ENCODE assay signal across 28 mouse cellular contexts in the genomic region with DNA sequence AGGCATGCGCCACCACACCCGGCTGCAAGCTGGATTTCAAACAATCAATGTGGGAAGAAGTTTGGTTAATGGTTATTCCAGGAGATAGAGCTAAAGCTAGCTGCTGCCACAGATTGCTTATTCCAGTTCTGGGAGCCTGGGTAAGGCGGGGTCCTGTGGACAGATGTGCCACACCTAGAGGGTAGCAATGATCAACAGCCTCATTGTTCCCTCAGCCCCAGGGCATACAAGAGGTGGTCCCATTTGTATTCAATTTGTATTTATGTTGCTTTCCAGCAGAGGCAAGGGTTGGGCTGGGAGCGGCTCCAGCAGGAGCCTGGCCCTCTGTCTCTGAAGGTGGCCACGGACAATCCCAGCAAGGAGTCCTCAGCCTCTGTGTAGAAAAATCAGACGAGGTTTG. TPM values are rescaled to one million over a fixed set of nuclear protein-coding genes. Genes with fewer than 3 reads are reported as not detected.
DNase-seq lines count a peak whose midpoint lies in the region; ATAC-seq lines count a peak whose summit lies in the region.
"Had no signal": no experiment of that assay in that cellular context is flagged by ENCODE, and none has a peak within 500 bp of the region (broad histone marks: within the 10 kb centered on the region; RNA-seq: fewer than 3 reads in every experiment).

No protein-coding gene starts in this region.

- ATAC-seq in frontal cortex, adult (ENCODE audit: low TSS enrichment) = no peak
- ATAC-seq: forebrain, embryonic 14.5 days; inflammation-experienced regulatory T-cells, adult 6 months had no signal

- DNase-seq in cerebellum, postnatal 25 days = peak; percentile 0 to 2
- DNase-seq in cerebellum, adult 9-10 months = no peak
- DNase-seq in lung, postnatal 10 days = peak; percentile 0
- no peak for DNase-seq in lung, postnatal 36 days
- peak; percentile 1 for DNase-seq in urinary bladder, postnatal 14 days (ENCODE audit: low spot score)
- no peak for DNase-seq in urinary bladder, adult 2 months (ENCODE audit: low spot score)
- DNase-seq in ZHBTc4 (ENCODE audit: low read depth, low spot score) = peak; percentile 94
- DNase-seq: adrenal gland, postnatal 14 days; cerebellum, adult 11 months; cerebellum, postnatal 14 days; gastrocnemius, adult 2 months; kidney, adult 11 months; kidney, postnatal 14 days; layer of hippocampus, adult 9-11 months; liver; lung, embryonic 14.5 days; right cerebral cortex, adult 18-20 months had no signal

RNA-seq across cellular contexts. Expression of gene Gm10134, which starts 0.4 kb away (rescaled TPM):
- 0.55 and 1.6 TPM in 2 replicates for polyA plus RNA-seq in urinary bladder, adult 2 months (2012; rRNA removed)
- polyA plus RNA-seq: embryonic facial prominence, embryonic 10.5 days; forebrain, embryonic 14.5 days; G1E; heart, embryonic 11.5 days; hindbrain, embryonic 10.5 days; inflammation-experienced regulatory T-cells, adult 6 months; limb, embryonic 11.5 days; liver, embryonic 14.5 days; myocyte had no signal

RNA-seq across cellular contexts. Expression of gene Ralgds, which starts 6.6 kb away (rescaled TPM):
- polyA plus RNA-seq in urinary bladder, adult 2 months (2012; rRNA removed) = 50.7 and 65.6 TPM in 2 replicates

RNA-seq across cellular contexts. Expression of gene Gbgt1, which starts 9.6 kb away (rescaled TPM):
- polyA plus RNA-seq in urinary bladder, adult 2 months (2012; rRNA removed) = 3.2 and 4.0 TPM in 2 replicates
- polyA plus RNA-seq: G1E; heart, postnatal 0 days; inflammation-experienced regulatory T-cells, adult 6 months; limb, embryonic 11.5 days; myocyte had no signal

RNA-seq across cellular contexts. Expression of gene Mrps2, which starts 38.4 kb away (rescaled TPM):
- polyA plus RNA-seq in urinary bladder, adult 2 months (2012; rRNA removed) = 28.2 and 30.9 TPM in 2 replicates

RNA-seq across cellular contexts. Expression of gene 1700007K13Rik, which starts 40.2 kb away (rescaled TPM):
- polyA plus RNA-seq in urinary bladder, adult 2 months (2012; rRNA removed) = 1.8 and 2.2 TPM in 2 replicates
- polyA plus RNA-seq: liver, embryonic 14.5 days; lung, embryonic 14.5 days had no signal

Comparison
In these comparisons a context has a peak if more than half of its experiments do, and no peak if none do; other contexts are left out.
1. DNase-seq: peak in cerebellum, postnatal 25 days (2 of 2), lung, postnatal 10 days (single experiment), urinary bladder, postnatal 14 days (single experiment) and ZHBTc4 (single experiment); none in cerebellum, adult 9-10 months (single experiment), lung, postnatal 36 days (single experiment) and urinary bladder, adult 2 months (single experiment).